Mouse (Mus musculus) cerebellum, adult 2 months (tissue): ENCODE measurements at regions not wholly inside any gene's neighbourhood (a gene's known extent, or its start where the extent isn't known, plus 50 kb on each side); places are given as distances from the start of the nearest gene placed in this dataset.

Experiments
- CTCF ChIP-seq: fragments of 200-500 bp; IDR thresholded peaks from 2 replicates; pipeline ENCODE4 v1.5.1; 2011; ENCODE audit warnings: low read depth, mild to moderate bottlenecking, control low read depth, low read length, moderate library complexity, borderline replicate concordance; ENCODE audit not compliant: insufficient read depth
- POLR2A ChIP-seq: fragments of 200-500 bp; IDR thresholded peaks from 2 replicates; pipeline ENCODE4 v1.6.1; 2011; ENCODE audit warnings: low read length, control low read depth, borderline replicate concordance; ENCODE audit not compliant: insufficient read depth

DNA sequence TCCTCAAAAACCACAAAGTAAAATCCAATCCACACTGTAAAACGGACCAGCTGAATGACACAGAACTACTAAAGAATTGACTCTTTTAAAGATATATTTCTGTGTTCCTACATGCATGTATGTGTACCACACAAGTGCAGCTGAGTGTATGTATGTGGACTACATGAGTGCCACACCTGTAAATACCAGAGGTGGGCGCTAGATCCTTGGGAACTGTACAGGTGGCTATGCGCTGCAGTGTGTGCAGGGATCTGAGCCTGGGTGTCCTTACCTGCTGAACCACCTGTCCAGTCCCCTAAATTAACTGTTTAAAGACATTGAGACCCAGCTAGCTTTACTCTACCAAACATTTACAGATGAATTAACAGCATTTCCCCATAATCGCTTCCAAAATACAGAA is 546.6 kb downstream of the Cbln4 start:
- TF ChIP-seq POLR2A (no peak), CTCF (no peak)
